Mouse (Mus musculus) lung, embryonic 14.5 days (tissue): ENCODE data around the gene Hyou1. TPM values are rescaled to one million over a fixed set of nuclear protein-coding genes. Genes with fewer than 3 reads are reported as not detected.

ENCODE experiments used
- ATAC-seq: fragments of 200-750 bp; cut with Nextera tagmentation; 2 replicates; pipeline ENCODE4 v1.8.0; 2017; ENCODE audit warnings: mild to moderate bottlenecking, moderate TSS enrichment, moderate library complexity; ENCODE audit not compliant: insufficient read depth
- DNase-seq: peaks from one replicate; pipeline ENCODE4 v3.0.0-alpha.2; 2015
- H3K27ac ChIP-seq: fragments of 300-500 bp; sonication (generic); 2 replicates; pipeline ENCODE4 v1.5.1; 2014; ENCODE audit warnings: low read depth, mild to moderate bottlenecking, moderate library complexity
- H3K27me3 ChIP-seq: fragments of 300-500 bp; sonication (generic); 2 replicates; pipeline ENCODE4 v1.6.1; 2014; ENCODE audit warnings: low read length, control low read depth; ENCODE audit not compliant: insufficient read depth
- H3K36me3 ChIP-seq: fragments of 300-500 bp; sonication (generic); 2 replicates; pipeline ENCODE4 v1.6.1; 2014; ENCODE audit warnings: control low read depth; ENCODE audit not compliant: insufficient read depth
- H3K4me1 ChIP-seq: fragments of 300-500 bp; sonication (generic); 2 replicates; pipeline ENCODE4 v1.6.1; 2014; ENCODE audit warnings: antibody characterized with exemption, control low read depth; ENCODE audit not compliant: insufficient read depth
- H3K4me2 ChIP-seq: fragments of 300-500 bp; sonication (generic); 2 replicates; pipeline ENCODE4 v1.6.1; 2014; ENCODE audit warnings: mild to moderate bottlenecking
- H3K4me3 ChIP-seq: fragments of 300-500 bp; sonication (generic); 2 replicates; pipeline ENCODE4 v1.5.1; 2014; ENCODE audit warnings: low read depth, low read length
- H3K9ac ChIP-seq: fragments of 300-500 bp; sonication (generic); 2 replicates; pipeline ENCODE4 v1.6.1; 2014
- H3K9me3 ChIP-seq: fragments of 300-500 bp; sonication (generic); 2 replicates; pipeline ENCODE4 v1.6.1; 2016; ENCODE audit warnings: low read depth, low read length, control low read depth
- CTCF ChIP-seq: IDR thresholded peaks from 2 replicates; pipeline ENCODE4 v1.5.1; 2016; ENCODE audit warnings: antibody characterized with exemption, low read depth
- WGBS: fragments of 180-500 bp; shearing (Covaris S2); extraction: QIAGEN DNeasy Blood & Tissue Kit; methylation state at CpG from one replicate; pipeline ENCODE4 v1.1.7; 2014; 5-methylcytosine and 5-hydroxymethylcytosine counted together
- polyA plus RNA-seq: library from polyadenylated mRNA; unstranded; fragments of >200 nt; fragmentation: Nextera tagmentation; extraction: Ambion mirVana; gene quantifications from 2 replicates; pipeline ENCODE4 v1.2.1, GENCODE M21; 2014

The Hyou1 gene
- polyA plus RNA-seq, 1 experiment from 2014 or later: 38.4 TPM

GRCm38 (mm10) chr9:44336964-44337363 lies 42.3 kb upstream of the Hyou1 start:
- no peaks in the 10 kb centered on the region for H3K27me3 ChIP-seq
- peak overlapping the region; percentile 99 for H3K9ac ChIP-seq
- no peak for DNase-seq
- 0 out of 2 replicates have a peak overlapping the region, but pooled peaks have one; percentile 38 for H3K27ac ChIP-seq
- no peaks in the 10 kb centered on the region for H3K9me3 ChIP-seq
- WGBS: 45% methylated on average over 3 of the region's 3 CpGs
- peaks cover 53% of the 10 kb centered on the region for H3K36me3 ChIP-seq
- no peak for TF ChIP-seq CTCF
- peak overlapping the region; percentile 99 for H3K4me3 ChIP-seq
- no peak for ATAC-seq
- H3K4me2 ChIP-seq: peak overlapping the region; percentile 59
- H3K4me1 ChIP-seq: no peaks in the 10 kb centered on the region

GRCm38 (mm10) chr9:44337436-44338169 lies 41.7 kb upstream of the Hyou1 start:
- H3K9me3 ChIP-seq: no peaks in the 10 kb centered on the region
- peak overlapping the region; percentile 59 for H3K4me2 ChIP-seq
- DNase-seq (no peak), ATAC-seq (no peak)
- 51% methylated on average over 9 of the region's 9 CpGs for WGBS
- H3K4me1 ChIP-seq: no peaks in the 10 kb centered on the region
- TF ChIP-seq CTCF: no peak
- H3K9ac ChIP-seq: peak overlapping the region; percentile 18
- H3K36me3 ChIP-seq: peaks cover 48% of the 10 kb centered on the region
- peak overlapping the region; percentile 16; the same call in 1 of the 2 replicates for H3K27ac ChIP-seq
- peak overlapping the region; percentile 99 for H3K4me3 ChIP-seq
- no peaks in the 10 kb centered on the region for H3K27me3 ChIP-seq

- no peaks in the 10 kb centered on the region for H3K4me1 ChIP-seq
- peaks cover 38% of the 10 kb centered on the region for H3K36me3 ChIP-seq
- ATAC-seq (no peak), DNase-seq (peak; percentile 35)
- no peaks in the 10 kb centered on the region for H3K9me3 ChIP-seq
- no peak overlapping the region for H3K4me2 ChIP-seq
- H3K9ac ChIP-seq: no peak overlapping the region
- no peaks in the 10 kb centered on the region for H3K27me3 ChIP-seq
- TF ChIP-seq CTCF: no peak
- 75% methylated on average over 5 of the region's 5 CpGs for WGBS
- no peak overlapping the region for H3K4me3 ChIP-seq
- H3K27ac ChIP-seq: no peak overlapping the region
These were observed 40.7 kb upstream of the Hyou1 start for GRCm38 (mm10) chr9:44338574-44338973.

DNA sequence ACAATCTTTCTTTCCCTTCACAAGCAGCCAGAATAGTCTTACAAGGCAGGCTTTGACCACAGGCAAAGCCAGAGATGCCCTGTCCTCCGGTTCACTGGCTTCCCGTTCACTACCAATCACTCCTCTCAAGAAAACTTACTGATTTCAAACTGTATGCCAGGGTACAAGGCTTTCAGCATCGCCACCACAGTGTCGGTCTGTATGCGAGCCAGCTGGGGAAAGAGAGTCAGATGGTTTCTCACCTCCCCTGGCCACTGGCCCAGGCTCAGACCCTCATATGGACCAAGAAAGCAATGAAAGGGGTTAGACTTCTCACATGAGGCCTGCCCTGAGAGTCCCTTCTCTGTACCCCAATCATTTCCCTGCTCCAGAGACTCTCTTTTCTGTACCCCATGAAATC lies 37.8 kb upstream of the Hyou1 start:
- Histone ChIP-seq H3K9me3 (no peaks in the 10 kb centered on the region), H3K4me1 (no peaks in the 10 kb centered on the region), H3K4me3 (peak overlapping the region; percentile 76), H3K9ac (peak overlapping the region; percentile 39; the same call in 1 of the 2 replicates), H3K4me2 (no peak overlapping the region; the same call in 1 of the 2 replicates), H3K36me3 (peaks cover 36% of the 10 kb centered on the region), H3K27me3 (no peaks in the 10 kb centered on the region), H3K27ac (peak overlapping the region; percentile 7; the same call in 1 of the 2 replicates)
- ATAC-seq (no peak), DNase-seq (no peak)
- TF ChIP-seq CTCF: no peak
- 79% methylated on average over 5 of the region's 5 CpGs for WGBS

- no peak for ATAC-seq
- peaks cover 39% of the 10 kb centered on the region for H3K36me3 ChIP-seq
- H3K27ac ChIP-seq: peak overlapping the region; percentile 21; the same call in 1 of the 2 replicates
- H3K9me3 ChIP-seq: no peaks in the 10 kb centered on the region
- H3K27me3 ChIP-seq: no peaks in the 10 kb centered on the region
- WGBS: 70% methylated on average over 3 of the region's 3 CpGs
- no peaks in the 10 kb centered on the region for H3K4me1 ChIP-seq
- DNase-seq: no peak
- peak overlapping the region; percentile 76; the same call in 1 of the 2 replicates for H3K4me3 ChIP-seq
- peak overlapping the region; percentile 82 for H3K4me2 ChIP-seq
- peak overlapping the region; percentile 39 for H3K9ac ChIP-seq
- TF ChIP-seq CTCF: no peak
These were observed 37.1 kb upstream of the Hyou1 start for GRCm38 (mm10) chr9:44342173-44342572.

- Histone ChIP-seq H3K27me3 (no peaks in the 10 kb centered on the region), H3K4me2 (peak overlapping the region; percentile 82), H3K27ac (peak overlapping the region; percentile 98; the same call in 1 of the 2 replicates), H3K4me3 (peak overlapping the region; percentile 76; the same call in 1 of the 2 replicates), H3K36me3 (peaks cover 41% of the 10 kb centered on the region), H3K9me3 (no peaks in the 10 kb centered on the region), H3K9ac (peak overlapping the region; percentile 74; the same call in 1 of the 2 replicates), H3K4me1 (no peaks in the 10 kb centered on the region)
- no peak for TF ChIP-seq CTCF
- ATAC-seq (no peak), DNase-seq (no peak)
- 100% methylated on average over 1 of the region's 1 CpGs for WGBS
These were observed 36.7 kb upstream of the Hyou1 start for GRCm38 (mm10) chr9:44342605-44343004.

DNA sequence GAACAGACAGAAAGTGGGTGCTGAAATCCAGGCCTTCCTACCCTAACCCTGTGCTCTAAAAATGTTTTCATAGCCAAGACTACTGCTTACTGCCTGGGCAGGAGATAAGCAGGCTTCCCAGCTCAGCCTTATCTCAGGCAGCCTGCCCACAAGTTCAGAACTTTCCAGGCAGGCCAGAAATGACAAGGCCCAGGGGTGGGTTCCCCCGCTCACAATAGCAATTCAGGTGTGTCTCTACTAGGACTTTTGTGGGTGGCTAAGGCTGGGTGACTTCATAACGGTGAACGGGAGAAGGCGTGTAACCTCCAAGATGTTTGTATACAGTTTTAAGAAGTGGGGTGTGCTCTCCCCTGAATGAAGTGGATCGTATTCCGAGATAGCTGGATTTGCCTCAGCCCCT lies 36.0 kb upstream of the Hyou1 start:
- Histone ChIP-seq H3K9me3 (no peaks in the 10 kb centered on the region), H3K4me1 (no peaks in the 10 kb centered on the region), H3K27ac (peak overlapping the region; percentile 98), H3K4me3 (peak overlapping the region; percentile 76), H3K36me3 (peaks cover 43% of the 10 kb centered on the region), H3K9ac (peak overlapping the region; percentile 74), H3K4me2 (peak overlapping the region; percentile 82), H3K27me3 (no peaks in the 10 kb centered on the region)
- TF ChIP-seq CTCF: no peak
- peak; percentile 26 for ATAC-seq
- DNase-seq: peak; percentile 27
- WGBS: 8% methylated on average over 6 of the region's 6 CpGs
